Mouse (Mus musculus): ENCODE data around the gene Rasl12.

Gene Rasl12

GRCm38 (mm10) chr9:65398279-65398678, at the start of gene Rasl12:
TSS of gene Rasl12 (plus strand) at chr9:65398506.
- DNase-seq: peak; percentile 59

- DNase-seq: no peak
These were observed 45.1 kb upstream of the Rasl12 start for GRCm38 (mm10) chr9:65353251-65353650.

GRCm38 (mm10) chr9:65356561-65356960, 41.7 kb upstream of the Rasl12 start:
- no peak for DNase-seq

GRCm38 (mm10) chr9:65356971-65357370, 41.3 kb upstream of the Rasl12 start:
- DNase-seq: peak; percentile 25

GRCm38 (mm10) chr9:65358956-65359480, 39.3 kb upstream of the Rasl12 start:
- DNase-seq: no peak

- DNase-seq: peak; percentile 74
These were observed 37.5 kb upstream of the Rasl12 start, which contains the start of gene Ubap1l for GRCm38 (mm10) chr9:65360641-65361448. TSS of gene Ubap1l (plus strand) at chr9:65361041.

- no peak for DNase-seq
These were observed 34.6 kb upstream of the Rasl12 start for GRCm38 (mm10) chr9:65363684-65364083.

- no peak for DNase-seq
These were observed 32.6 kb upstream of the Rasl12 start for GRCm38 (mm10) chr9:65365721-65366120.

GRCm38 (mm10) chr9:65371756-65372155, 26.6 kb upstream of the Rasl12 start:
- DNase-seq: no peak

GRCm38 (mm10) chr9:65372449-65372848, 25.9 kb upstream of the Rasl12 start:
- DNase-seq: peak; percentile 59

- DNase-seq: no peak
These were observed 23.7 kb upstream of the Rasl12 start for GRCm38 (mm10) chr9:65374468-65375162.

- no peak for DNase-seq
These were observed 23.0 kb upstream of the Rasl12 start for GRCm38 (mm10) chr9:65375163-65375934.

- DNase-seq: no peak
These were observed 17.2 kb upstream of the Rasl12 start for GRCm38 (mm10) chr9:65381017-65381590.

GRCm38 (mm10) chr9:65382031-65382750, 16.1 kb upstream of the Rasl12 start:
- no peak for DNase-seq

- no peak for DNase-seq
These were observed 15.6 kb upstream of the Rasl12 start for GRCm38 (mm10) chr9:65382751-65383097.

GRCm38 (mm10) chr9:65384276-65384675, 14.0 kb upstream of the Rasl12 start:
- peak; percentile 38 for DNase-seq

GRCm38 (mm10) chr9:65386373-65387140, 11.7 kb upstream of the Rasl12 start:
- no peak for DNase-seq

GRCm38 (mm10) chr9:65390752-65391612, 7.3 kb upstream of the Rasl12 start:
- DNase-seq: no peak

GRCm38 (mm10) chr9:65391613-65391964, 6.7 kb upstream of the Rasl12 start, which contains the start of gene Kbtbd13:
TSS of gene Kbtbd13 (minus strand) at chr9:65391652.
- no peak for DNase-seq

GRCm38 (mm10) chr9:65392638-65393364, 5.5 kb upstream of the Rasl12 start:
- DNase-seq: peak; percentile 79

All from kidney, adult 9 months (tissue).